Mouse (Mus musculus): ENCODE measurements around the gene Lpp. TPM values are rescaled to one million over a fixed set of nuclear protein-coding genes. Genes with fewer than 3 reads are reported as not detected.

Lpp gene
- polyA plus RNA-seq, 1 experiment from 2014 or later: 107 TPM

DNA sequence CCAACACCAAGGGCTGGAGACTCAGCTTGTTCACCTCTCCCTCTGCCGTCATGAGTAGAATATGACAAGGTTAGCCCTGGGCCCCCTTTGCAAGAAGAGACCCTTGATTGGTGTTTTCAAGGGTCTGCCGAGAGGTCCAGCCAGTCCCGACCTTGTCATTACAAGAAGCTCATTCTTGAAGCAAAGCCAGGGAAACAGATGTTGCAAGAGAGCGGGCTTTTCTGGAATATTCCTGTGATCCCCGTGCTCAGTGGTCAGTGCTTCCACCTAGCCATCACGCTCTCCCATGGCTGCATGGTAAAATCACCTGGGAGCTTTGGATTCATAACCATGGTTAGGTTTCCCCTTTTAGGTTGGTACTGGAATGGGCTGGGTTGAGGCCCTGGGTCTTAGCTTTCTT, 89.3 kb downstream of the Lpp start:
- no peaks in the 10 kb centered on the region for H3K27me3 ChIP-seq (ENCODE audit: control insufficient read depth, insufficient read depth, low read length)
- no peaks in the 10 kb centered on the region for H3K36me3 ChIP-seq (ENCODE audit: control insufficient read depth, insufficient read depth, low read length)
- H3K4me2 ChIP-seq (replicated peaks; ENCODE audit: low read depth, low read length): no peak overlapping the region
- 0 out of 2 replicates have a peak, but pooled peaks cover 6% of the 10 kb centered on the region for H3K4me1 ChIP-seq (ENCODE audit: control insufficient read depth, insufficient read depth, low read length)
- H3K9ac ChIP-seq (replicated peaks; ENCODE audit: low read depth, low read length): no peak overlapping the region
- ATAC-seq (ENCODE audit: insufficient number of reproducible peaks, insufficient read depth, low FRiP score, low read depth): no peak
- 88% methylated on average over 6 of the region's 6 CpGs for WGBS
- H3K9me3 ChIP-seq (ENCODE audit: control insufficient read depth, low read depth, low read length): no peaks in the 10 kb centered on the region
- H3K27ac ChIP-seq (ENCODE audit: low read length): no peak overlapping the region
- no peak overlapping the region for H3K4me3 ChIP-seq (ENCODE audit: low read depth, low read length)

GRCm38 (mm10) chr16:24483527-24484101, 90.3 kb downstream of the Lpp start:
- Histone ChIP-seq H3K9ac (replicated peaks; ENCODE audit: low read depth, low read length) (no peak overlapping the region), H3K27me3 (ENCODE audit: control insufficient read depth, insufficient read depth, low read length) (no peaks in the 10 kb centered on the region), H3K9me3 (ENCODE audit: control insufficient read depth, low read depth, low read length) (no peaks in the 10 kb centered on the region), H3K4me1 (ENCODE audit: control insufficient read depth, insufficient read depth, low read length) (0 out of 2 replicates have a peak, but pooled peaks cover 5% of the 10 kb centered on the region), H3K36me3 (ENCODE audit: control insufficient read depth, insufficient read depth, low read length) (no peaks in the 10 kb centered on the region), H3K4me2 (replicated peaks; ENCODE audit: low read depth, low read length) (no peak overlapping the region), H3K27ac (ENCODE audit: low read length) (no peak overlapping the region), H3K4me3 (ENCODE audit: low read depth, low read length) (no peak overlapping the region)
- no peak for ATAC-seq (ENCODE audit: insufficient number of reproducible peaks, insufficient read depth, low FRiP score, low read depth)
- 90% methylated on average over 13 of the region's 13 CpGs for WGBS

- Histone ChIP-seq H3K27ac (ENCODE audit: low read length) (no peak overlapping the region), H3K4me3 (ENCODE audit: low read depth, low read length) (no peak overlapping the region), H3K36me3 (ENCODE audit: control insufficient read depth, insufficient read depth, low read length) (no peaks in the 10 kb centered on the region), H3K4me2 (replicated peaks; ENCODE audit: low read depth, low read length) (no peak overlapping the region), H3K9ac (replicated peaks; ENCODE audit: low read depth, low read length) (no peak overlapping the region), H3K27me3 (ENCODE audit: control insufficient read depth, insufficient read depth, low read length) (no peaks in the 10 kb centered on the region), H3K4me1 (ENCODE audit: control insufficient read depth, insufficient read depth, low read length) (peaks cover 32% of the 10 kb centered on the region), H3K9me3 (ENCODE audit: control insufficient read depth, low read depth, low read length) (no peaks in the 10 kb centered on the region)
- WGBS: 43% methylated on average over 6 of the region's 6 CpGs
- no peak for ATAC-seq (ENCODE audit: insufficient number of reproducible peaks, insufficient read depth, low FRiP score, low read depth)
These were observed 94.5 kb downstream of the Lpp start for GRCm38 (mm10) chr16:24487782-24488241.

GRCm38 (mm10) chr16:24489516-24490285, 96.4 kb downstream of the Lpp start:
- Histone ChIP-seq H3K4me3 (ENCODE audit: low read depth, low read length) (no peak overlapping the region), H3K27ac (ENCODE audit: low read length) (peak overlapping the region; percentile 80; the same call in 1 of the 2 replicates), H3K9me3 (ENCODE audit: control insufficient read depth, low read depth, low read length) (no peaks in the 10 kb centered on the region), H3K36me3 (ENCODE audit: control insufficient read depth, insufficient read depth, low read length) (no peaks in the 10 kb centered on the region), H3K27me3 (ENCODE audit: control insufficient read depth, insufficient read depth, low read length) (no peaks in the 10 kb centered on the region), H3K4me1 (ENCODE audit: control insufficient read depth, insufficient read depth, low read length) (peaks cover 35% of the 10 kb centered on the region), H3K4me2 (replicated peaks; ENCODE audit: low read depth, low read length) (no peak overlapping the region), H3K9ac (replicated peaks; ENCODE audit: low read depth, low read length) (no peak overlapping the region)
- 80% methylated on average over 8 of the region's 8 CpGs for WGBS
- ATAC-seq (ENCODE audit: insufficient number of reproducible peaks, insufficient read depth, low FRiP score, low read depth): no peak

DNA sequence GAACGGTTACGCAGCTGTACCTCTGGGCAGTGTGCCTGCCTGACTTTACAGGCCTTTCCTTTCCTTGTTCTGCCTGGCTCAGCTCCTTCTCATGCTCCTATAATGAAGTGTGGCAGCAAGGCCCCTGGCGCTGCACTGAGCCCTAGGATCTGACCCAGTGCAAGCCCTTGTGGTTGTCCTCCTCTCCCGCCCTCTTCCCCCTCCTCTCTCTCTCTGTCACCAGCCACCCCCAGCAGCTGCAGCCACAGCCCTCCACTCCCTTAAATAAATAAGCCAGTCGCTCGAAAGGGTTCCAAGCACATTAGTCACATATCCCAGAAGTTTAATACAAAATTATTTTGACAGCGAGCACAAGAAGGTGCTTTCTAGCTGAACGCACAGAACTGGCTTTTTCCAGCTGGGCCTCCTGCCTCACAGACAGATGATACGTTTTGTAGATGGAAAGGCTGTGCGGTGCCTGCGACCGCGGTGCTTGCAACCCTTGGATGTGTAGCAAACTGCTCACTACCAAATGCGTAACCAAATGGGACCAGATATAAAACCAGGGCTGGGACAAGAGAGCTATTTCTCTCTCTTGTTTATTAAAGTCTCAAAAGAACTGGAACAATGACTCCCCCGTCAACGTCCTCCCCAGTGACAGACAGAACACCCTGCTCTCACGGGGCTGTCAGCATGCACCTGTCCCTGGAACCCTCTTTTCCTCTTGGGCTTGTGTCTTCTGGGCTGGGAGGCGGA, 97.6 kb downstream of the Lpp start:
- H3K4me2 ChIP-seq (replicated peaks; ENCODE audit: low read depth, low read length): peak overlapping the region; percentile 17; the same call in 1 of the 2 replicates

DNA sequence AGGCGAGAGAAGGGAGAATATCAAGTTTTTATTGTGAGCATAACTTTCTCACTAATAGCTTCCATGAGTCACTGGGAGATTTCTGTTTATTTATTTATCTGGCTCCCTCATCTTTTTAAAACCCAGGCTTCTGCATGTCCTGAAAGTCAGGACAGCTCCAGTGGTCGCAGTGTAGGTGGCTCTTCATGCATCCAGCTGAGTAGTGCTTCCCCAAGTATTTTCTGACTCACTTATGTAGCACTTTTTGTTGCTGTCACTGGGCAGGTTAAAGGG, 98.1 kb downstream of the Lpp start:
- no peaks in the 10 kb centered on the region for H3K9me3 ChIP-seq (ENCODE audit: control insufficient read depth, low read depth, low read length)
- H3K4me1 ChIP-seq (ENCODE audit: control insufficient read depth, insufficient read depth, low read length): peaks cover 35% of the 10 kb centered on the region
- no peaks in the 10 kb centered on the region for H3K36me3 ChIP-seq (ENCODE audit: control insufficient read depth, insufficient read depth, low read length)
- peak overlapping the region; percentile 17; the same call in 1 of the 2 replicates for H3K4me2 ChIP-seq (replicated peaks; ENCODE audit: low read depth, low read length)
- no peaks in the 10 kb centered on the region for H3K27me3 ChIP-seq (ENCODE audit: control insufficient read depth, insufficient read depth, low read length)
- H3K9ac ChIP-seq (replicated peaks; ENCODE audit: low read depth, low read length): no peak overlapping the region
- no peak overlapping the region for H3K4me3 ChIP-seq (ENCODE audit: low read depth, low read length)
- peak overlapping the region; percentile 80 for H3K27ac ChIP-seq (ENCODE audit: low read length)
- ATAC-seq (ENCODE audit: insufficient number of reproducible peaks, insufficient read depth, low FRiP score, low read depth): no peak
- WGBS: 53% methylated on average over 2 of the region's 2 CpGs

More for the DNA sequence above, 97.6 kb downstream of the Lpp start:
- Histone ChIP-seq H3K4me3 (ENCODE audit: low read depth, low read length) (no peak overlapping the region), H3K27ac (ENCODE audit: low read length) (peak overlapping the region; percentile 80), H3K4me1 (ENCODE audit: control insufficient read depth, insufficient read depth, low read length) (peaks cover 35% of the 10 kb centered on the region), H3K9ac (replicated peaks; ENCODE audit: low read depth, low read length) (no peak overlapping the region), H3K36me3 (ENCODE audit: control insufficient read depth, insufficient read depth, low read length) (no peaks in the 10 kb centered on the region), H3K27me3 (ENCODE audit: control insufficient read depth, insufficient read depth, low read length) (no peaks in the 10 kb centered on the region), H3K9me3 (ENCODE audit: control insufficient read depth, low read depth, low read length) (no peaks in the 10 kb centered on the region)
- 22% methylated on average over 18 of the region's 18 CpGs for WGBS
- ATAC-seq (ENCODE audit: insufficient number of reproducible peaks, insufficient read depth, low FRiP score, low read depth): peak; percentile 77

GRCm38 (mm10) chr16:24492194-24492940, 99.1 kb downstream of the Lpp start:
- H3K27me3 ChIP-seq (ENCODE audit: control insufficient read depth, insufficient read depth, low read length): no peaks in the 10 kb centered on the region
- 49% methylated on average over 4 of the region's 4 CpGs for WGBS
- no peak overlapping the region for H3K9ac ChIP-seq (replicated peaks; ENCODE audit: low read depth, low read length)
- H3K4me3 ChIP-seq (ENCODE audit: low read depth, low read length): no peak overlapping the region
- ATAC-seq (ENCODE audit: insufficient number of reproducible peaks, insufficient read depth, low FRiP score, low read depth): peak; percentile 20; the same call in 1 of the 2 replicates
- no peaks in the 10 kb centered on the region for H3K36me3 ChIP-seq (ENCODE audit: control insufficient read depth, insufficient read depth, low read length)
- no peak overlapping the region; the same call in 1 of the 2 replicates for H3K27ac ChIP-seq (ENCODE audit: low read length)
- H3K4me1 ChIP-seq (ENCODE audit: control insufficient read depth, insufficient read depth, low read length): peaks cover 35% of the 10 kb centered on the region
- H3K9me3 ChIP-seq (ENCODE audit: control insufficient read depth, low read depth, low read length): no peaks in the 10 kb centered on the region
- H3K4me2 ChIP-seq (replicated peaks; ENCODE audit: low read depth, low read length): no peak overlapping the region

- no peak overlapping the region for H3K4me3 ChIP-seq (ENCODE audit: low read depth, low read length)
- no peak overlapping the region for H3K9ac ChIP-seq (replicated peaks; ENCODE audit: low read depth, low read length)
- no peak for ATAC-seq (ENCODE audit: insufficient number of reproducible peaks, insufficient read depth, low FRiP score, low read depth)
- H3K36me3 ChIP-seq (ENCODE audit: control insufficient read depth, insufficient read depth, low read length): no peaks in the 10 kb centered on the region
- no peaks in the 10 kb centered on the region for H3K27me3 ChIP-seq (ENCODE audit: control insufficient read depth, insufficient read depth, low read length)
- peak overlapping the region; percentile 22; the same call in 1 of the 2 replicates for H3K27ac ChIP-seq (ENCODE audit: low read length)
- no peak overlapping the region for H3K4me2 ChIP-seq (replicated peaks; ENCODE audit: low read depth, low read length)
- peaks cover 31% of the 10 kb centered on the region for H3K4me1 ChIP-seq (ENCODE audit: control insufficient read depth, insufficient read depth, low read length)
- no peaks in the 10 kb centered on the region for H3K9me3 ChIP-seq (ENCODE audit: control insufficient read depth, low read depth, low read length)
- WGBS: 45% methylated on average over 6 of the region's 6 CpGs
These were observed 101.2 kb downstream of the Lpp start for GRCm38 (mm10) chr16:24494531-24494930.
